Mouse (Mus musculus): ENCODE data around the gene Chga.

- TF ChIP-seq POLR2A (IDR thresholded peaks at IDR 0.05; ENCODE audit: control insufficient read depth, low read depth, low read length) (no peak), CTCF (IDR thresholded peaks at IDR 0.05; ENCODE audit: control insufficient read depth, insufficient read depth, insufficient replicate concordance, low read depth, low read length) (no peak)
These were observed 40.6 kb upstream of the Chga start for GRCm38 (mm10) chr12:102514151-102514550.
